Mouse (Mus musculus): ENCODE measurements around the gene Pm20d1. TPM values are rescaled to one million over a fixed set of nuclear protein-coding genes. Genes with fewer than 3 reads are reported as not detected.

Gene Pm20d1
- total RNA-seq, 2 experiments from 2014 or later: 1.0 to 2.1 TPM

- intact Hi-C loops (cut with DNase I; ENCODE audit: low total_unique reads): no loop called here
- no peak for DNase-seq
These were observed 27.5 kb downstream of the Pm20d1 start for GRCm38 (mm10) chr1:131824528-131825181.

GRCm38 (mm10) chr1:131827207-131827786 is 30.1 kb downstream of the Pm20d1 start, which contains the start of gene Slc41a1:
Slc41a1 (plus strand) TSS chr1:131827493.
- intact Hi-C loops (cut with DNase I; ENCODE audit: low total_unique reads): no loop called here
- no peak for DNase-seq

- intact Hi-C loops (cut with DNase I; ENCODE audit: low total_unique reads): no loop called here
- peak; percentile 91 for DNase-seq
These were observed 30.6 kb downstream of the Pm20d1 start for GRCm38 (mm10) chr1:131827787-131828258.

- intact Hi-C loops (cut with DNase I; ENCODE audit: low total_unique reads): no loop called here
- no peak for DNase-seq
These were observed 31.3 kb downstream of the Pm20d1 start for GRCm38 (mm10) chr1:131828297-131829126.

GRCm38 (mm10) chr1:131829279-131829678 is 32.1 kb downstream of the Pm20d1 start:
- intact Hi-C loops (cut with DNase I; ENCODE audit: low total_unique reads): no loop called here
- DNase-seq: no peak

- intact Hi-C loops (cut with DNase I; ENCODE audit: low total_unique reads): no loop called here
- DNase-seq: no peak
These were observed 33.4 kb downstream of the Pm20d1 start for GRCm38 (mm10) chr1:131830561-131830960.

GRCm38 (mm10) chr1:131830971-131831641 is 33.9 kb downstream of the Pm20d1 start:
- intact Hi-C loops (cut with DNase I; ENCODE audit: low total_unique reads): no loop called here
- DNase-seq: no peak

GRCm38 (mm10) chr1:131837035-131837434 is 39.9 kb downstream of the Pm20d1 start:
- intact Hi-C loops (cut with DNase I; ENCODE audit: low total_unique reads): no loop called here

GRCm38 (mm10) chr1:131838542-131838941 is 41.4 kb downstream of the Pm20d1 start:
- no peak for DNase-seq
- intact Hi-C loops (cut with DNase I; ENCODE audit: low total_unique reads): no loop called here

More at GRCm38 (mm10) chr1:131837035-131837434, 39.9 kb downstream of the Pm20d1 start:
- DNase-seq: no peak

GRCm38 (mm10) chr1:131839279-131839678 is 42.1 kb downstream of the Pm20d1 start:
- peak; percentile 42 for DNase-seq

GRCm38 (mm10) chr1:131842221-131842620 is 45.0 kb downstream of the Pm20d1 start:
- intact Hi-C loops (cut with DNase I; ENCODE audit: low total_unique reads): no loop called here
- no peak for DNase-seq

More at GRCm38 (mm10) chr1:131839279-131839678, 42.1 kb downstream of the Pm20d1 start:
- intact Hi-C loops (cut with DNase I; ENCODE audit: low total_unique reads): no loop called here

GRCm38 (mm10) chr1:131843758-131844157 is 46.6 kb downstream of the Pm20d1 start:
- no peak for DNase-seq
- intact Hi-C loops (cut with DNase I; ENCODE audit: low total_unique reads): no loop called here

GRCm38 (mm10) chr1:131844883-131845282 is 47.7 kb downstream of the Pm20d1 start:
- intact Hi-C loops (cut with DNase I; ENCODE audit: low total_unique reads): loop anchor here (5.0 kb wide), 2 partner anchors 78 to 138 kb away; no protein-coding TSS in a partner anchor
- DNase-seq: no peak

GRCm38 (mm10) chr1:131846255-131846654 is 49.1 kb downstream of the Pm20d1 start:
- intact Hi-C loops (cut with DNase I; ENCODE audit: low total_unique reads): loop anchor here (5.0 kb wide), 2 partner anchors 79 to 139 kb away; no protein-coding TSS in a partner anchor
- peak; percentile 75 for DNase-seq

GRCm38 (mm10) chr1:131861811-131862210 is 64.6 kb downstream of the Pm20d1 start:
- DNase-seq: no peak
- intact Hi-C loops (cut with DNase I; ENCODE audit: low total_unique reads): no loop called here

GRCm38 (mm10) chr1:131865596-131865995 is 68.4 kb downstream of the Pm20d1 start:
- intact Hi-C loops (cut with DNase I; ENCODE audit: low total_unique reads): no loop called here
- no peak for DNase-seq

GRCm38 (mm10) chr1:131866304-131866999 is 69.3 kb downstream of the Pm20d1 start:
- DNase-seq: no peak
- intact Hi-C loops (cut with DNase I; ENCODE audit: low total_unique reads): no loop called here

GRCm38 (mm10) chr1:131867093-131867945 is 70.1 kb downstream of the Pm20d1 start, which contains the start of gene Rab29:
Rab29 (plus strand) TSS chr1:131867224.
- intact Hi-C loops (cut with DNase I; ENCODE audit: low total_unique reads): no loop called here
- DNase-seq: peak; percentile 93
